Mouse (Mus musculus) erythroblast, embryonic 14.5 days (primary cell): Measurements from ENCODE around the gene Usp5.

Experiments
- GATA1 ChIP-seq: IDR thresholded peaks from 2 replicates; pipeline ENCODE4 v1.6.1; 2012; ENCODE audit warnings: low read length, inconsistent platforms, mixed read lengths
- TAL1 ChIP-seq: IDR thresholded peaks from 3 replicates; pipeline ENCODE4 v1.6.1; 2012; ENCODE audit warnings: low read length, inconsistent platforms, mixed read lengths

GRCm38 (mm10) chr6:124857840-124858530 lies 28.7 kb upstream of the Usp5 start:
- no peak for TF ChIP-seq TAL1
- TF ChIP-seq GATA1 = no peak
